Mouse (Mus musculus) heart, adult 2 months (tissue): ENCODE results near the gene Carf. TPM values are rescaled to one million over a fixed set of nuclear protein-coding genes. Genes with fewer than 3 reads are reported as not detected.
A peak's percentile ranks its signal among the peaks of the same experiment; 100 is the strongest.

ENCODE experiments used
- DNase-seq, 2 experiments: peaks; one replicate each; pipeline ENCODE4 v3.0.0; 2021
- H3K27ac ChIP-seq: fragments of 200-600 bp; 2 replicates; pipeline ENCODE4 v1.8.1; 2022
- H3K27me3 ChIP-seq: fragments of 200-500 bp; 2 replicates; pipeline ENCODE4 v1.6.1; 2012; ENCODE audit warnings: mild to moderate bottlenecking, low read length, inconsistent platforms, mixed read lengths; ENCODE audit not compliant: control insufficient read depth, insufficient read depth
- H3K36me3 ChIP-seq: fragments of 200-500 bp; 2 replicates; pipeline ENCODE4 v1.6.1; 2012; ENCODE audit warnings: low read length, inconsistent platforms; ENCODE audit not compliant: control insufficient read depth, insufficient read depth
- H3K4me1 ChIP-seq: fragments of 200-500 bp; 2 replicates; pipeline ENCODE4 v1.6.1; 2011; ENCODE audit warnings: low read length; ENCODE audit not compliant: control insufficient read depth, insufficient read depth
- H3K4me3 ChIP-seq: fragments of 200-600 bp; 2 replicates; pipeline ENCODE4 v1.8.1; 2022
- H3K79me2 ChIP-seq: fragments of 200-500 bp; replicated peaks from 2 replicates; pipeline ENCODE4 v1.6.1; 2012; ENCODE audit warnings: mild to moderate bottlenecking, inconsistent platforms, low read length, moderate library complexity, mixed read lengths; ENCODE audit not compliant: control insufficient read depth, insufficient read depth
- H3K9ac ChIP-seq: fragments of 200-500 bp; 2 replicates; pipeline ENCODE4 v1.6.1; 2012; ENCODE audit warnings: low read depth, mild to moderate bottlenecking, control low read depth, inconsistent platforms, low read length, mixed read lengths
- CTCF ChIP-seq: fragments of 200-600 bp; IDR thresholded peaks from 2 replicates; pipeline ENCODE4 v1.8.1; 2022; ENCODE audit warnings: antibody characterized with exemption, mild to moderate bottlenecking, moderate library complexity
- EP300 ChIP-seq: fragments of 200-500 bp; IDR thresholded peaks from 2 replicates; pipeline ENCODE4 v1.6.1; 2011; ENCODE audit warnings: low read depth, low read length, control low read depth; ENCODE audit not compliant: insufficient read depth
- POLR2A ChIP-seq: fragments of 200-500 bp; IDR thresholded peaks from 2 replicates; pipeline ENCODE4 v1.6.1; 2011; ENCODE audit warnings: mild to moderate bottlenecking, low read depth, low read length, control low read depth; ENCODE audit not compliant: insufficient read depth
- WGBS: fragments of 180-500 bp; shearing (Covaris S2); methylation state at CpG from one replicate; pipeline ENCODE4 v1.1.7; 2018; 5-methylcytosine and 5-hydroxymethylcytosine counted together
- intact Hi-C: fragments of 180-260 bp; cut with DNase I; formaldehyde crosslinking; loops from one replicate; pipeline ENCODE4 v1.15.1; 2025
- polyA plus RNA-seq: library from polyadenylated mRNA; depleted of rRNA; stranded (reverse); fragments of >200 nt; gene quantifications from 2 replicates; pipeline ENCODE4 v1.2.3, GENCODE M21; 2012; rRNA removed
- total RNA-seq, 2 experiments: library from RNA; stranded (reverse); gene quantifications; 2 replicates each; pipeline ENCODE4 v1.2.3; 2021

Carf gene
- total and polyA plus RNA-seq, 3 experiments, result 1.8 to 7.3 (median 6.8) TPM

DNA sequence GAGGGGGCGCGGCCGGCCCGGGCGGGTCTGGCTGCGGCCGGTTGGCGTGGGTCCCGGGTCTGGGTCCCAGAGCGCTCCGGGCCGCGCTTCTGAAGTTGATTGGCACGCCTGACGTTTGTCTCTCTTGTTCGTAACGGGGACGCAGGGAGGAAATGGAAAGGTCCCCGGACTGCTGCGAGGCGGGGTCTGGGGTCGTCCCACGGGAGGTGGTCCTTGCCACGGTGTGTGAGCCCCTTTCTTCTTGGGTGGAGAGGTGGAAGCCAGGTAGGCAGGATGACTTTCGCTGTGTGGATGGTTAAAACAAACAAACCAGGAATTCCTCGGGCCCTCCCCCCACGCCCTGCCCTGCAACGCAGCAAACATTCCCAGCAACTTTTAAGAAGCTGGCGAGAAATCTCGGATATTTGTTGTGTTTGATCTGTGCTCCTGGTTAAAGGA is 82.8 kb downstream of the Carf start:
- Histone ChIP-seq H3K79me2 (no peaks in the 10 kb centered on the region), H3K27me3 (no peaks in the 10 kb centered on the region), H3K27ac (peak overlapping the region; percentile 99), H3K36me3 (peaks cover 20% of the 10 kb centered on the region), H3K9ac (peak overlapping the region; percentile 96), H3K4me3 (peak overlapping the region; percentile 69), H3K4me1 (peaks cover 5% of the 10 kb centered on the region)
- DNase-seq, result no peak
- TF ChIP-seq EP300, result peak; percentile 18; the same call in 1 of the 2 replicates
- TF ChIP-seq CTCF, result no peak
- peak; percentile 26; the same call in 1 of the 2 replicates for TF ChIP-seq POLR2A
- WGBS, result under 1% methylated on average over 29 of the region's 30 CpGs
- intact Hi-C loops, result loop anchor here (5.0 kb wide), 1 partner anchor 84 kb away; the partner anchor contains the start of genes Carf and Wdr12

DNA sequence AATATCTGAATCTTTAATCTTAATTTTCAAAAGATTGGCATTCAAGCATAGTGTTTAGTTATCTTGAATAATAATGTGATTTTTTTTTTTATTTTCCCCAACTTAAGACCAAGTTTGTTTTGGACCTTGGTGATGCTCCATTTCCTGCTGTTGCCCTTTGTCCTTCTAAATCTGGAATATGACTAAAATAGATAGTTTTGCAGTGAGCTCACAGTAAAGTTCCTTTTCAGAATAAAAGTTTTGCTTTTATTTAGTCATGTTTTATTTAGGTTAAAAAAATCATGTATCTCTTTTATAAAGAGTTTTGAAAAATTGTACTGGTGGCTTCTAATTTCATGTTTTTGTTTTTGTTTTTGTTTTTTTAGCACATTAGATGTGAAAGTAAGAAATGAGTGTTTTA is 90.4 kb downstream of the Carf start:
- Histone ChIP-seq H3K9ac (no peak overlapping the region), H3K4me3 (no peak overlapping the region), H3K4me1 (peaks cover 6% of the 10 kb centered on the region), H3K79me2 (no peaks in the 10 kb centered on the region), H3K27me3 (no peaks in the 10 kb centered on the region), H3K36me3 (peaks cover 34% of the 10 kb centered on the region), H3K27ac (peak overlapping the region; percentile 59)
- TF ChIP-seq CTCF (no peak), EP300 (no peak), POLR2A (no peak)
- no peak for DNase-seq
- intact Hi-C loops, result no loop called here

DNA sequence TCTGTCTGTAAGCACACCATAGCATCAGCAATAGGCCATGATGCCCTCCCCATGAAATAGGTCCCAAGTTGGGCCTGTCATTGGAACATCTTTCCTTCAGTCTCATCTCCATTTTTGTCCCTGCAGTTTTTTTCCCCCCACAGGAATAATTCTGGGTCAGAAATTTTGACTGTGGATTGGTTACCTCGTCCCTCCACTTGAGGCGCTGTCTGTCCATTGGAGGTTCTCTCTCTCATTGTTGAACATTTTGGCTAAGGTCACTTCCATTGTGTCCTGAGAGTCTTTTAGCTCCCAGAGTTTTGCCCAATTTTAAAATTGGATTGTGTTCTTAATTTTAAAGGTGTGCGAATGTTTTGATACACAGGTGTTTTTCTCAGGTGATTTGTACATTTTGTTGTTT is 98.8 kb downstream of the Carf start:
- Histone ChIP-seq H3K4me3 (no peak overlapping the region), H3K79me2 (no peaks in the 10 kb centered on the region; the same call in 1 of the 2 replicates), H3K27me3 (no peaks in the 10 kb centered on the region), H3K9ac (no peak overlapping the region), H3K27ac (no peak overlapping the region), H3K4me1 (no peaks in the 10 kb centered on the region; the same call in 1 of the 2 replicates), H3K36me3 (peaks cover 20% of the 10 kb centered on the region)
- no peak for DNase-seq
- intact Hi-C loops, result no loop called here
- TF ChIP-seq EP300, result no peak
- TF ChIP-seq POLR2A, result no peak
- TF ChIP-seq CTCF, result peak; percentile 62
- 84% methylated on average over 3 of the region's 3 CpGs for WGBS

DNA sequence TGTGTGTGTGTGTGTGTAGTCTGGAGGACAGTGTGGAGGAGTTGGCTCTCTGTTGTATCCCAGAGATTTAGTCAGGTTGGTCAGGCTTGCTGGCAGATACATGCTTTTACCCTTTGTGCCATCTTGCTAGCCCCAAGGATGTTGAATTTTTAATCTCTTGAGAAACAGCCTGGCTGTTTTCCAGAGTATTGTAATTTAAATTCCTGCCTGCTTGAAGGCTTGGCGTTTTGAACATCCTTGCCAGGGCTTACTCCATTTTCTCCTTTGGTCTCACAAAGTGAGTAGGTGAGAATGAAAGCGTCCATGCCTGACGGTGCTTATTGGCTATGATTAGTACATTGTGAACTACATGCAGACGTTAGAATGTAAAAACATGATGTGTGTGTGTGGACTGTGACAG is 101.0 kb downstream of the Carf start:
- Histone ChIP-seq H3K79me2 (peaks cover 1% of the 10 kb centered on the region; the same call in 1 of the 2 replicates), H3K36me3 (peaks cover 23% of the 10 kb centered on the region), H3K27ac (no peak overlapping the region), H3K9ac (no peak overlapping the region), H3K27me3 (no peaks in the 10 kb centered on the region), H3K4me3 (no peak overlapping the region), H3K4me1 (no peaks in the 10 kb centered on the region; the same call in 1 of the 2 replicates)
- 35% methylated on average over 4 of the region's 4 CpGs for WGBS
- no peak for TF ChIP-seq EP300
- no peak for TF ChIP-seq POLR2A
- TF ChIP-seq CTCF, result no peak
- DNase-seq, result no peak
- intact Hi-C loops, result no loop called here

Other genes starting within 250 kb of the Carf start
- gene Fam117b, start 185.2 kb upstream of the Carf start, total RNA-seq, result 10 to 100 TPM; 10.6 to 24.6 TPM
- gene Fam117b, start 185.2 kb upstream of the Carf start, polyA plus RNA-seq, result 5.2 and 6.1 TPM in 2 replicates
- gene Ica1l, start 55.1 kb upstream of the Carf start, total RNA-seq, result under 1 TPM; 0.31 to 0.45 TPM
- 0.14 and 0.35 TPM in 2 replicates for gene Ica1l, start 55.1 kb upstream of the Carf start, polyA plus RNA-seq
- gene Wdr12, start 398 bp downstream of the Carf start, total RNA-seq, result 10 to 100 TPM; 11.9 to 13.9 TPM
- 5.8 and 8.1 TPM in 2 replicates for gene Wdr12, start 398 bp downstream of the Carf start, polyA plus RNA-seq
- 10 to 100 TPM; 42.8 to 49.1 TPM for gene Nbeal1, start 82.4 kb downstream of the Carf start, total RNA-seq
- 3.8 and 11.1 TPM in 2 replicates for gene Nbeal1, start 82.4 kb downstream of the Carf start, polyA plus RNA-seq
- 1 to 10 TPM; 8.8 to 8.9 TPM for gene Cyp20a1, start 245.1 kb downstream of the Carf start, total RNA-seq
- gene Cyp20a1, start 245.1 kb downstream of the Carf start, polyA plus RNA-seq, result 4.5 and 7.2 TPM in 2 replicates